Mouse (Mus musculus): Measurements from ENCODE around the gene Wnt6.
"Not testable (repeated sequence)": the region's sequence is repeated elsewhere in the genome, so short reads cannot be mapped to it uniquely, and the experiment has no call there.

Gene Wnt6

DNA sequence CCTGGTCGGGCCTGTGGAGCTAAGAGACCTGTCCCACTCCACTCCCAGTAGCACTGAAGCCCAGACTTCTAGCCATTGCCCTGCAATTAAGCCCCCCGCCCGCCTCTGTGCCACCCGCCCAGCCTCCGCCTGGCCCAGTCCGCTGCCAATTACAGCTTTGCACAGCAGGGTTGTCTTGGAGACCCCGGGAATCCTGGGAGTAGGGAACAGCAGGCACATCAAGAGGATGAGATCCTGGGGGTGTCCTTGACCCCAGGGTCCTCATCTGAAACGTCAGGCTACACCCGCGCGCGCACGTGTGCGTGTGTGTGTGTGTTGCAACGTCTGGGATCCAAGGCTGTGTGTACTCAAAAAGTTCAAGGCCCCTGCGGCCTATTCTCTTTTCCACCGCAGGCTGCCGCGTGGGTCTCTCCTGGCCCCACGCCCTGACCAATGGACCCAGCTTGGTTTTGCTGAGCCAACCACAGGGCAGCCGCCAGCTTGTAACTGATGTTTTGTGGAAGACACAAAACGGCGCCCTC lies 35.9 kb downstream of the Wnt6 start:
- peak; percentile 43 for DNase-seq

DNA sequence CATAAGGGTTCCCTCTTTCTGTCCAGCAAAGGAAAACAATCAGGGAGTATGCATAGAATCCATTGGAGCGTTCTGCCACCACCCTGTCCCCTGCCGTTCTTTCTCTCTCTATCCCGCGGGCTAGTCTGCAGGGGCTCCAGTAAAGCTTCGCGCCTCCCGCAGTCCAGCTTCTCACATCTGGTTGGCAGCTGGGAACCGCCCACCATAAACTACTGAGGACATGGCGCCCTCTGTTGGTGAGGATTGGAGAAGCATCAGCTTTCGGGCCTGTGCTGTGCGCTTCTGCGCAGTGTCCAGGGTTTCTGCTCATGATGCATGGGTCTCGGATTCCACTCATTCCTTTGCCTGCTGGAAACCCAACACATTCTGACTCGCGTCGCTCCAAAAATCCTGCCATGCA lies 36.4 kb downstream of the Wnt6 start:
- DNase-seq, result peak; percentile 94

DNA sequence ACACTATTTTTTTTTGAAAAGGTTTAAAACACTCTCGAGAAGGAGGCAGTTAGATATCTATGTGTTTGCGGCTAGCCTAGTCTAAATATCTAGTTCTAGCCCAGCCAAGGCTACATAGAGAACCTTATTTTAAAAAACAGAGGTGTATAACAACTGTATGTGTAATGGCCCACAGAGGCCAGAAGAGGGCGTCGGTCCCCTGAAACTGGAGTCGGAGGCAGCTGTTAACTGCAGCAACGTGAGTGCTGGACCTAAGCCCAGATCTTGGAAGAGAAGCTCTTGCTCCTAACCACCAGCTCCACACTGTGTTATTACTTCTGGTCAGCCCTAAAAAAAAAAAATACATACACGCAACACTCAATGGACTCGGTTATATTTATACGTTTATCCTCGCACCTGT lies 37.3 kb downstream of the Wnt6 start:
- DNase-seq, result peak; percentile 25

DNA sequence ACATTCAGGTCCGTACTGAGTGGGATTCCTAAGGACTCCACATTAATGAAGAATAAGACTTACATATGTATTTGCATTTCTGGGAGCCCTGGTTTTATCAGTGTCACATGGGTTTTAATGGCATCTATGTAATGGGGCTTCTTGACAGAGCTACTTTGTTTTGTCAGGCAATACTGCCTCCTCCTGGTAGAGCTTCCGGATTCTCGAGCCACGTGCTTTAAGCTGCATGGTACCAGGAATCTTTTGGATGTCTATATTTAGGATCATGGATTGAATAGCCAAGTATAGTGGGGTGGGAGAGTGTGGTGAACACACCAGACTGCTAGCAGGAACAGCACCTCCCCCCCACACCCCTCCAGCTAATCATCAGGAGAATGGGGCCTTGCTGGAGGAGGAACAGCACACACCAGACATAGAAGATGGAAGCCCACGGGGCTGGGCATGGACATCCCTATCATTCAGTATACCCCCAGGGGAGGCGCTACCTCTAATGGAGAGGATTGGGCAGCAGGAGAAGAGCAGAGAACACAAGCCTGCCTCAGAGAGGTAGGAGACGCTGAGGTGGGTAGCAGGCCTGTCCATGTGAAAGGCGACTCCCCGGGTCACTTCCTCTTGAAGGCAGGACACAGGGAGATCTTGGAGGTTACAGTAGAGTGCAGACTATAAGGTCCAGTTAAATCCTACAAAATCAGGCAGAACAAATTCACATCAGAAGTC lies 43.4 kb downstream of the Wnt6 start:
- no peak for DNase-seq

DNA sequence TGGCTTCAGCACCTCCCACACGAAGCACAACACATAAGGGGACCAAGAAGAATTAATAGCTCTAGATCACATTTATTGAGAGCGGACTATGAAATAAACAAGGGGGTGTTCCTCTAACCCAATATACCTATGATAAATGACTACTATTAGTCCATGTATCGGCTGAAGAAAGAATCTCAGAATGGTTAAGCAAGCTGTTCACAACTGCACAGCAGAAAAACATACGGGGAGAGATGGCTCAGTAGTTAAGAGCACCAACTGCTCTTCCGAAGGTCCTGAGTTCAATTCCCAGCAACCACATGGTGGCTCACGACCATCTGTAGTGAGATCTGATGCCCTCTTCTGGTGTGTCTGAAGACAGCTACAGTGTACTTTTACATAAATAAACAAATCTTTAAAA lies 44.3 kb downstream of the Wnt6 start:
- DNase-seq, result not testable (repeated sequence)

DNA sequence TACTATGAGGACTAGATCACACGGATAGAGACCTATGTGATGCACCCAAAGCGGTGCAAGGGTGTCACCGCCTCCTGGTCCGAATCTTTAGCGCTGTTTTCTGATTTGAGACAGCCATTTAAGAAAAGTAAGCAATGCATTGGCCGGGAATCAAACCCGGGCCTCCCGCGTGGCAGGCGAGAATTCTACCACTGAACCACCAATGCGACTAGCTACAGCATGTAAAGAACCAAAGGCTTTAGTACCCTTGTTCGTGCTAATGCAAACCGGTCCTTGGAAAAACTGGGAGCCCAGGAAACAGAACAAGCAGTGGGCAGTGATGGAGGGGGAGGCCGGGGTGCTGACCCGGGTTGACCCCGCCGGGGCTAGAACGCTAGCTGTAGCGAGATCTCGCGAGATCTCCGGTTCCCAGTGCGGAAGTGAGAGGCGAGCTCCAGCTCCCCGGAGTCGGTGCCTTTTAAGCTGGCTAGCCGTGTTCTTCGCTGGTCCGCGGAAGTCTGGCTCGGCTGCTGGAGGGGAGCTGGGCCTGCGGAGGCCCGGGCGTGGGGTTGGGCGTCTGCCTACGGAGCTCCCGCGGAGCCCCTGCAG lies 45.0 kb downstream of the Wnt6 start:
- DNase-seq, result peak; percentile 91

DNA sequence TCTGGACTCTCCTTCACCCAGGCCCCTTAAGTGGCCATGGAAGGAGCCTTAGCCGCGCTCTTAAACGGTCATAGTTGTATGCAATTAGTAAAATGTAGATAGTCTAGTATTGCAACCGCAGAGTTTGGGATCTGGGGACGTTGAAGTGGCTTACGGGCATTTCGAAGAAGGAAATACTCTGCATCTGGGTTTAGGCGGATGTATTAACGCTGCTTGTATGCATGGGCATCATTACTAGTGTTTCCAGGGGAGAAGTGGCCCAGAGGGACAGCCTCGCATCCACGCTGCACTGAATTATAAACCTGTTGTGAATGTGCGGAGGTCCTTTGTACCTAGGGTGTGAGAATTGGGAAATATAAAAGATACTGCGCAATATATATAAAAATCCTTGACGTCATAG lies 45.5 kb downstream of the Wnt6 start:
- no peak for DNase-seq

DNA sequence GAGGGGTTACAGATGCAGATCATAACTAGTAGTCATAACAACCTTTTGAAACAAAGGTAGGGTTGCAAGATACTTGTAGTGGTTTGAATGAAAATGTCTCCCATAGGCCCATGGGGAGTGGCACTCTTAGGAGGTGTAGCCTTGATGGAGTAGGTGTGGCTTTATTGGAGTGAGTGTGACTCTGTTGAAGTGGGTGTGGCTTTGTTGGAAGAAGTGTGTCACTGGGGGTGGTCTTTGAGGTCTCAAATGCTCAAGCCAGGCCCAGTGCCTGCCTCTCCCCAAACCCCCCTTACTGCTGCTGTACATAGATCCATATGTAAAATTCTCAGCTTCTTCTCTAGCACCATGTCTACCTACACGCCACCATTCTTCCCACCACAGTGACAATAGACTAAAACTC lies 46.8 kb downstream of the Wnt6 start:
- DNase-seq, result no peak

DNA sequence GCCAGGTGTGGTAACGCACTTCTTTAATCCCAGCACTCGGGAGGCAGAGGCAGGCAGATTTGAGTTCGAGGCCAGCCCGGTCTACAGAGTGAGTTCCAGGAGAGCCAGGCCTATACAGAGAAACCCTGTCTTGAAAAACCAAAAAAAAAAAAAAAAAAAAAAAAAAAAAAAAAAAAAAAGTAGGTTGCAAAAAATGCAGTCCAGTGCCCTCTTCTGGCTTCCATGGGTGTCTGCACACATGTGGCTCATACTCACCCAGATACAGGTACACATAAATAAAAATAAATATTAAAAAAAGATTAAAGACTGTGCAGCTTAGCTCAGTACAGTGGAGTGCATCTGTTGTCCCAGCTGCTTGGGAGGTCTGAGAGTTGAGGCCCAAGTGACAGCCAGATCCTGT lies 51.9 kb downstream of the Wnt6 start:
- not testable (repeated sequence) for DNase-seq

DNA sequence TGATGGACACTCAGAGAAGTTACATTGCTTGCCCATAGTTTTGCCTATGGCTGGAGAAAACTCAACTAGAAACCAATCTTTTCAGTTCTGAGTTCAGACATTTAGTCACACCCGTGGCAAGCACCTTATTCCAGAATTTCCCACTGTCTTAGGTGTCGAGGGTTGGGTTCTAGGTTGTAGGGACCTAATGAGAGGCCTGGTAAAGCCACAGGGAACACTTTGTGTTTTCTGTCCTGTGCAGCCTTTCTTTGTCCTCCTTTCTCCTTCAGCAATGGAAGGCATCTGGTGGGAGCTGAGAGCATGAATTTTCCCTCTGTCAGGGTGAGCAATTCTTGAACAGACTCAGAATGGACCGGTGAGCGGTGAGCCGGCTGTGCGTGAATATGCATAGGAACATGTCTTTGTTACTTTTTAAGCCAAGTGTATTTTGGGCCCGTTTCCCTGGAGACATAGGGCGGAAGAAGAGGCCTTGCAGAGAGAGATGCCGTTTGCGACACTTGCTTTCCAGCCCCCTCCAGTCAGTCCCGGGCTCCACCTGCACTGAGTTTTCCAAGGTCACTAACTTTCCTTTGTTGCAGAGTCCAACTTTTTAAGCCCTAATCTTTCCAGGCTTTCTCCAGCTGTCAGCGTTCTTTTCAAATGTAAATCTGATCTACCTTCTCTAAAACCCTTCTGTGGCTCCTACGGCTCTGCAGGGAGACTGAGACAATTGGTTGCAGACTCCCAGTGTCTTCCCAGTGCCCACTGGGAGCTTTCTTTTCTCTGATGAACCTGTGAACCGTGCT lies 53.0 kb downstream of the Wnt6 start:
- peak; percentile 38 for DNase-seq

DNA sequence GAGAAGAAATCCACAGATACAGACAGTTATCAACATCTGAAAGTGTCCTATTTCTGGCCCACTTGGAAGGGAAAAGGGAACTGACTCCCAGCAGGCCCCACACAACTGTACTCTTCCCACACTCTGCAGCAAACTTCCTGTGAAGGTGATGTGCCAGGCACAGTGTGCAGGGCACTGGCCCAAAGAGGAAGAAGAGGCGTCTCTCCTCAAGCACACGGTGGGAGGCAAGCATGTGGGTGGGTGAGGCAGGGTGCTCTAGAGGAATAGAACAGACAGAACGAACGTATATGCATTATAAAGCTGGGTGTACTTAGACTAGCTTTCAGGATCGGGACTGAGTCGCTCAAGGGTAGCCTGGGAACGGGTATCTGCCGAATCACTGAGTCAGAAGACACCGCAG lies 58.4 kb downstream of the Wnt6 start:
- DNase-seq, result no peak

DNA sequence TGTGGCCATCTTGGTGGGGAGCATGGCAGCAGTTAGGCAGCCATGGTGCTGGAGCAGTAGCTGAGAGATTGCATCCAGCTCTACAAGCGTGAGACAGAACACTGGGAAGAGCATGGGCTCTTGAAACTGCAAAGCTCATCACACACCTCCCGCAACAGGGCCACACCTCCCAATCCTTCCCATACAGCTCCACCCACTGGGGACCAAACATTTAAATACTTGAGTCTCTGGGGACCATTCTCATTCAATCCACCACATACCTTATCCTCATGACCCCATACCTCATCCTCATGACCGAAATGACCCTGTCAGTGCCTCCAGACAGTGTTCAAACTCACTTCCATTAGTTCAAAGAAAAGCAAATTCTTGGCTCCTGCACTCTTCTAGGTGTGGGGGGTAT lies 61.6 kb downstream of the Wnt6 start:
- no peak for DNase-seq
